Mouse (Mus musculus): ENCODE measurements around the gene Mtmr11.
"Not testable (repeated sequence)": the region's sequence is repeated elsewhere in the genome, so short reads cannot be mapped to it uniquely, and the experiment has no call there.

Gene Mtmr11

DNA sequence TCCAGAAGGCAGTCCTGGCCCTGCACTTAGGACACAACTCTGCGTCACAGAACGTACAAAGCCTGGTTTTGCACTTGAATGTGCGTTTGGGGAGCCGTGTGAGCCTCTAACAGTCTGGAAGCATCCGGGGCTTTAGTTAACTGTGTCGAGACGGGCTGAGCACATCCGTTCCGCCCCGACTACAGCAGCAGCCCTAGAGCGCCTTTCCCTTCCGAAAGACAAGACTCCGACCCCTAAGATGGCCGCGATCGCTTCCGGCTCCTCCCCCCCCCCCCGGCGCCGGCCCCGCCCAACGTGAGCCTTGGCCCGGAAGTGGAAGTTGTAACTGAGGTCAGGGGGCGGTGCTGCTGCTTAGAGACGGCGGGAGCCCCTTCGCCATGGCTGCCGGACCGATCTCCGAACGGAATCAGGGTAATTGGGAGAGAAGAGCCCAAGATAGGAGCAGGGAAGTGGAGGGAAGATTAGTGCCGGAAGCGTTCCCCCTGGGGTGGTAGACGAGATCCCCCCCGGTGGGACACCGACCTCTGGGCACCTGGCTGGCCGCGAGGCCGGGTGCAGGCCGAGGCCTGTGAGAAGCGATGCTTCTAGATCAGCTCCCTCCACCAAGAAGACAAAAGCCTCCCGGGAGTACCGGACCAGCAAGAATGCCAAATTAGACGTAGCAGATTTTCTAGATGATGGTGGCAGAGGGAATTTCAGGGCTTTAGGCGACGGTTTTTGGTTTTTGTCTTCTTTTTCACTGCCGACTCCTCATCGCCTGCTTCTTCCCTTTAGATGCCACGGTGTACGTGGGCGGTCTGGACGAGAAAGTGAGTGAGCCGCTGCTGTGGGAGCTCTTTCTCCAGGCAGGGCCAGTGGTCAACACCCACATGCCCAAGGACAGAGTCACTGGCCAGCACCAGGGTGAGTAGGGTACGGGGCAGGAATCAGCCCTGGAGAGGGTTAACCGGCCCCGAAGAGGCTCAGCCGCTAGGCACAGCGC lies 10.7 kb downstream of the Mtmr11 start, which contains the start of gene Sf3b4:
Sf3b4 (plus strand) TSS at position 136 of the 982 bp plus-strand sequence.
- peak; percentile 97 for DNase-seq (ENCODE audit: low read depth, low spot score)

GRCm38 (mm10) chr3:96173185-96173584 lies 11.4 kb downstream of the Mtmr11 start:
- DNase-seq (ENCODE audit: low read depth, low spot score): no peak

- not testable (repeated sequence) for DNase-seq (ENCODE audit: low read depth, low spot score)
Observed at GRCm38 (mm10) chr3:96174042-96174441, 12.2 kb downstream of the Mtmr11 start.

GRCm38 (mm10) chr3:96175251-96175650 lies 13.4 kb downstream of the Mtmr11 start:
- peak; percentile 90 for DNase-seq (ENCODE audit: low read depth, low spot score)

- DNase-seq (ENCODE audit: low read depth, low spot score): no peak
Observed at GRCm38 (mm10) chr3:96178427-96178826, 16.6 kb downstream of the Mtmr11 start.

DNA sequence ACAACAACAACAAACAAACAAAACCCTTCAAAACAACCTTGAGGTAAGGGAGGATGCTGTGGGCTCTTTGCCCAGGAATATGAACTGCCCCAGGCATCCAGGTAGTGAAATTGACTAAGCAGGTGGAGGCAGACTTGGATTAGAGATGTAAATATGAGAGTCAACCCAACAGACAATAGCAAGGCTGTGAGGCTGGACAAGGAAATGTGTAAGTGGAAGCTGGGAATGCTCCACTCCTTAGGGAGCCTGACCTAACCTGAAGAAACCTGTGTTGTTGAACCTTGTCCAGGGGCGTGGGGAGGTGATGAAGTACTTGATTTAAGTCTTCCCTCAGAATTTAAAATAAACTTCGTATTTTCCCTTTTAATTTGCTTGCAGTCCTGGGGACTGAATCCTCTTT lies 17.1 kb downstream of the Mtmr11 start:
- DNase-seq (ENCODE audit: low read depth, low spot score): no peak

- no peak for DNase-seq (ENCODE audit: low read depth, low spot score)
Observed at GRCm38 (mm10) chr3:96179531-96179930, 17.7 kb downstream of the Mtmr11 start.

GRCm38 (mm10) chr3:96180727-96181477 lies 19.1 kb downstream of the Mtmr11 start, which contains the start of gene Sv2a:
Sv2a (plus strand) TSS chr3:96181151.
- DNase-seq (ENCODE audit: low read depth, low spot score): peak; percentile 40

DNA sequence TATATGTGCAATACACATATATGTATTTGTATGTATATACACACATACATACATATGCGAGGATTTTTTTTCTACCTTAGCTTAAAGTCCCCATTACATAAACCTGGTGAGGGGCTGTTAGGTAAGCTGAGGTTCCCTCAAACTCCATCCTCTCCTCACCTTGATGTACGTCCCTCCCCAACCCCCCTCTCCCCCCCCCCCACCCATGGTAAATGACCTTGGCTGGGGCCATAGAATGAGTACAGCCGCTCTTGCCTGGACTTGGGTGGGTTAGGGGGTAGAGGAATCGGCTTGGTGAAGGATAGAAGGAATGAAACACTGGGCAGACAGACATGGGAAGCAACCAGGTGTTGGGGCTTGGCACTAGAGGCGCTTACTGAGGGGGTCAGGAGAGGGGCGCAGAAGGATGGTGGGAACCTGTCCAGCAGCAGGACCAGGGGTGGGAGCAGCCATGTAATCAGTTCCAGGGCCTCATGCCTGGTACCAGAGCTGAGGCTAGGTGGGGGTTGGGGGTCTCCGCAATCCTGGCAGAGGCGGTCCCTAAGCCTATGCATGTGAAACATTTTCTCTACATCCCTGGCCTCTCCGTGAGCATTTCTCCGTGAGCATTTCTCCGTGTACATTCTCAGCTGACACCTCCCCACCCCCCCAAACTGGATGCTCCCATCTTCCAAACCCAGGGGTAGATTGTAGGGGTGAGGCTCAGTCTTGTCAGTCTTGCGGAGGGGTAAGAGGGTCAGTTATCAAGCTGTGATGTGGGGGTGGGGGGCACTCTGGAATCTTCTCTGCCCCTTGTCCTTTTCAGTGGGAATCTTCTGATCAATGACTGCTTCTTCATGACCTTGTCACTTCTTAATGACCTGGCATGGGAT lies 19.9 kb downstream of the Mtmr11 start:
- DNase-seq (ENCODE audit: low read depth, low spot score): no peak

DNA sequence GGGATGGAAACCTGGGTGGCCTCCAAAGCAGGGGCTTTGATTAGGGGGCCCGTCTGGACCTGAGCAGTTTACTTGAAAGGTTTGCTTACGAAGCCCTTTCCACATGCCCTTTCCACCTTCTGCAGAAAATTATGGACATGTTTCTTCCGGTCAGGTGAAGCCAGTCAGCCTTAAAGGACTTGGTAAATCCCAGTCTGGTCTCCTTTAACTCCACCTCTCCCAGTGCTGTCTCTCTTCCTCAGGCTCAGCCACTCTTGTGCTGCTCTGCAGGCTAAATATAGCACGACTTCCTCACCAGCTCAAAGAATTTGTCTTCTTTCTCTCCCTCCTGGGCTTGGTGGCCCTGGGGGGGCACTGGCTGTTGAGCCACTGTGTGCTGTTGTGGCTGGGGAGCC lies 20.6 kb downstream of the Mtmr11 start:
- no peak for DNase-seq (ENCODE audit: low read depth, low spot score)

- DNase-seq (ENCODE audit: low read depth, low spot score): no peak
Observed at GRCm38 (mm10) chr3:96192977-96193376, 31.2 kb downstream of the Mtmr11 start.

- no peak for DNase-seq (ENCODE audit: low read depth, low spot score)
Observed at GRCm38 (mm10) chr3:96194966-96195365, 33.2 kb downstream of the Mtmr11 start.

DNA sequence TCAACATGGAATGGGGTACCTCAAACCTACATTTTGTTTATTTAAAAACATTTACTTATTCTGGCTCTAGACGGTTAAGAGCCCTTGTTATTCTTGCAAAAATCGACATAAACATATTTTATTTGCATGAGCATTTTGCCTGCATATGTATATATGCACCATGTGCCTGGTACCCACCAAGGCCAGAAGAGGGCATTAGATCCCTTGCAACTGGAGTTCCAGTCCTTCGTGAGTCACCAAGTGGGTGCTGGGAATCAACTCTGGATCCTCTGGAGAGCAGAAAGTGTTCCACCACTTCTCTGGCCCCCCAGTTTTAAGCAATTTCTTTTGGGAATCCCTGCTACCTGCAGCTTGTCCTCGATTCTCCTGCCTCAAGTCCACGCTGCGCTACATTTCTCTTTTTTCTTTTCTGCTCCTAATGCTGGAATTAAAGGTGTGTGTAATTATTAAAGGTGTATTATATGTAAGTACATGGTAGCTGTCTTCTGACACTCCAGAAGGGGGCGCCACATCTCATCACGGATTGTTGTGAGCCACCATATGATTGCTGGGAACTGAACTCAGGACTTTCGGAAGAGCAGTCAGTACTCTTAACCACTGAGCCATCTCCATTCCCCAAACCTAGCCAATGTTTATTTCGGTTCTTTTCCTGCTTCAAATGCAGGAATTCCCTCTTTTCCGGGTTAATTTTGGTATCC lies 34.0 kb downstream of the Mtmr11 start:
- DNase-seq (ENCODE audit: low read depth, low spot score): no peak

DNA sequence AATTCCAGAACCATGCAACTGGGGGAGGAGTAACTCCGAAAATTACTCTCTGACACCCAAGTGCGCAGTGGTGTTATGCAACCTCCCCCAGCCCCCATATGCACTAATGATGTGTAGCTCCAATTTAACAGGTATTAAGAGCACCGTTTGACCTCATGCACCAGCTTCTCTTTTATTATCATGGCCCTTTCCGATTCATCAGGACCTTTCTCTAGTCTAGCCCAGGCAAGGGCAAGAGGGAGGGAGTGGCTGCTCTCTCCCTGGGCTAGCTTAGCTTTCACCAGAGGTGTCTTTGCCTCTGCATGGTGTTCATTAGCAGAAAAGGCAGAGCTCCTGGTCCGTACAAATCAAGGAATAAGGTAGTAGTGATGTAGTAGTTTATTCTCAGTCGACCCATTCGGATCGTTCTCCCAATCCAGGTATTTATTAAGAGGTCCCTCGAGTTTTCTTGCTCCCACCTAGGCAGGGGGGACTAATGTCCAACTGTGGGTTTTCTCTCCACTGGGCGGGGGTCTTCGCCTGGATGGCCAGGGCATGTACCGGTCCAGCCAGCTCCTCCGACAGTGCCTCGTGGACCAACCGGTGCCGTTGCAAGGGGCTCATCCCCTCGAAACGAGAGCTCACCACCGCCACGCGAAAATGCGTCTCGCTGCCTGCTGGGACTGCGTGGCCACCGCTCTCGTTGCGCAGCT lies 34.8 kb downstream of the Mtmr11 start:
- DNase-seq (ENCODE audit: low read depth, low spot score): peak; percentile 44

DNA sequence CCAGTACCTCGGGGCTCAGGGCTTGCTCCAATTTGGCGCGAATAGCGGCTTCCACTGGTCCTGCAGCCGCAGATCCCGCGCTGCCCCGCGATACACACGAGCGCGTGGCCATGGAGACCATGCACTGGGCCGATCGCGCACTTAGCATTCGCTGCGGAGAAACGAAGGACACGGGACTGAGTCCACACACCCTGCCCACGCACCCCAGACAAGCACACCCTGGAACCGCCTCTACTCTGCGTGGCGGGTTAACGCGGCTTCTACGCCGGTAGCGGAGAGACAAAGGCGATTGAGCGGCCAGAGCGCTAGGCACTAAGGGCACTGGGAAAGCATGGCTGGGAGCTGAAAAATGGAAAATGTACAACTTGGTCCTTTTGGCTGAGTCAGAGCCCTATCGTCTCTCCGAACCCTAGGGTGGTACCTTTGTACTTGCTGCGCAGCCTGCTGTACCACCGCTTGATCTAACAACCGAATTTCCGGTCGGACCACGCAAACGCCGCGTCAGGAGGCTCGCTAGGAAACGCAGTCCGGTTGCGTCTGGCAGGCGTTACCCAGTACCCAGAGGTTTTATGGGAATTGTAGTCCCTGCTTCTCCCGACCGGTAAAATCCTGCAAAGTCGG lies 35.4 kb downstream of the Mtmr11 start:
- peak; percentile 94 for DNase-seq (ENCODE audit: low read depth, low spot score)

GRCm38 (mm10) chr3:96198181-96198580 lies 36.4 kb downstream of the Mtmr11 start:
- peak; percentile 72 for DNase-seq (ENCODE audit: low read depth, low spot score)

DNA sequence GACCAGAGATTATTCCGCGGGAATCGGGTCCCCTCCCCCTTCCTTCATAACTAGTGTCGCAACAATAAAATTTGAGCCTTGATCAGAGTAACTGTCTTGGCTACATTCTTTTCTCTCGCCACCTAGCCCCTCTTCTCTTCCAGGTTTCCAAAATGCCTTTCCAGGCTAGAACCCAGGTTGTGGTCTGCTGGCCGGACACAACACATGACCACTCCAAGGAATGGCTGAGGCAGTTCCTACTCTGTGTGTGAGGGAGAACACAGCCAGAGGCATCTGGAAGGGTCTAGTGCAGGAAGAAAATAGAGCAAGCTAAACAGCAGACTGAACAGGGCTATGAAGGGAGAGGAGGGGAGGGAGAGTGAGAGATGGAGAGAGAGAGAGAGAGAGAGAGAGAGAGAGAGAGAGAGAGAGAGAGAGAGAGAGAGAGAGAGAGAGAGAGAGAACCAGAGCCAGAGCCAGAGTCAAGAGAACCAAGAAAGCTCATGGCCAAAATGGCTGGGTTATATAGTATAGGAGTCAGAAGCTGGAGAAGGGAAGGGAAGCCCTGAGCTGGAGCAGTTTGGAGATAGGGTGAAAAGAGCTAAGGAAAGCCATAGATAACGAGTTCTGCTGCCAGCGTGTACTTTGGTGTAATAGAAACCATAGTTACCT lies 36.9 kb downstream of the Mtmr11 start:
- not testable (repeated sequence) for DNase-seq (ENCODE audit: low read depth, low spot score)

GRCm38 (mm10) chr3:96199731-96200130 lies 37.9 kb downstream of the Mtmr11 start:
- no peak for DNase-seq (ENCODE audit: low read depth, low spot score)

GRCm38 (mm10) chr3:96207819-96208218 lies 46.0 kb downstream of the Mtmr11 start:
- no peak for DNase-seq (ENCODE audit: low read depth, low spot score)

Data from R1 (cell line).